Mouse (Mus musculus) C2C12 (cell line): ENCODE measurements around the gene Ndc1. TPM values are rescaled to one million over a fixed set of nuclear protein-coding genes. Genes with fewer than 3 reads are reported as not detected.
A peak's percentile ranks its signal among the peaks of the same experiment; 100 is the strongest.
"Not testable (repeated sequence)": the region's sequence is repeated elsewhere in the genome, so short reads cannot be mapped to it uniquely, and the experiment has no call there.

Source experiments
- H3K27me3 ChIP-seq: one replicate; pipeline ENCODE4 v1.6.1; 2011; ENCODE audit not compliant: control insufficient read depth, insufficient read depth, insufficient read length
- H3K36me3 ChIP-seq: one replicate; pipeline ENCODE4 v1.6.1; 2011; ENCODE audit not compliant: control insufficient read depth, insufficient read depth
- H3K4me3 ChIP-seq: one replicate; pipeline ENCODE4 v1.5.1; 2011; ENCODE audit warnings: mild to moderate bottlenecking, control low read depth; ENCODE audit not compliant: poor library complexity, insufficient read depth, severe bottlenecking
- H3K79me2 ChIP-seq: one replicate; pipeline ENCODE4 v1.6.1; 2011; ENCODE audit not compliant: control insufficient read depth, insufficient read depth
- H3K79me3 ChIP-seq: one replicate; pipeline ENCODE4 v1.6.1; 2011; ENCODE audit warnings: low read depth, control low read depth
- H3ac ChIP-seq: one replicate; pipeline ENCODE3; 2011; ENCODE audit warnings: low read depth; ENCODE audit not compliant: control insufficient read depth, insufficient read length
- CEBPB ChIP-seq: IDR thresholded peaks from one replicate; pipeline ENCODE4 v1.6.1; 2011; ENCODE audit warnings: low read depth, mild to moderate bottlenecking, control low read depth, moderate library complexity
- CTCF ChIP-seq: IDR thresholded peaks from one replicate; pipeline ENCODE4 v1.5.1; 2011; ENCODE audit not compliant: control insufficient read depth, insufficient read depth, insufficient read length
- FOSL1 ChIP-seq: IDR thresholded peaks from one replicate; pipeline ENCODE4 v1.8.0; 2011; ENCODE audit warnings: mild to moderate bottlenecking, low read length; ENCODE audit not compliant: poor library complexity, insufficient read depth, severe bottlenecking
- MAX ChIP-seq: IDR thresholded peaks from one replicate; pipeline ENCODE4 v1.6.1; 2011; ENCODE audit warnings: mild to moderate bottlenecking, control low read depth
- MYOD1 ChIP-seq: IDR thresholded peaks from one replicate; pipeline ENCODE4 v1.6.1; 2011; ENCODE audit warnings: low read depth; ENCODE audit not compliant: control insufficient read depth, insufficient read length
- MYOG ChIP-seq: IDR thresholded peaks from one replicate; pipeline ENCODE4 v1.6.1; 2011; ENCODE audit not compliant: control insufficient read depth, insufficient read length; ENCODE audit errors: extremely low read depth
- USF1 ChIP-seq: IDR thresholded peaks from one replicate; pipeline ENCODE4 v1.6.1; 2011; ENCODE audit warnings: low read depth, mild to moderate bottlenecking, control low read depth, moderate library complexity
- polyA plus RNA-seq: library from polyadenylated mRNA; unstranded; fragments of >200 nt; fragmentation: generic; extraction: Trizol; gene quantifications from one replicate; pipeline ENCODE4 v1.2.1, GENCODE M21; 2012; ENCODE audit warnings: missing spikeins

Ndc1 gene
- polyA plus RNA-seq, 1 experiment = 22.8 TPM

DNA sequence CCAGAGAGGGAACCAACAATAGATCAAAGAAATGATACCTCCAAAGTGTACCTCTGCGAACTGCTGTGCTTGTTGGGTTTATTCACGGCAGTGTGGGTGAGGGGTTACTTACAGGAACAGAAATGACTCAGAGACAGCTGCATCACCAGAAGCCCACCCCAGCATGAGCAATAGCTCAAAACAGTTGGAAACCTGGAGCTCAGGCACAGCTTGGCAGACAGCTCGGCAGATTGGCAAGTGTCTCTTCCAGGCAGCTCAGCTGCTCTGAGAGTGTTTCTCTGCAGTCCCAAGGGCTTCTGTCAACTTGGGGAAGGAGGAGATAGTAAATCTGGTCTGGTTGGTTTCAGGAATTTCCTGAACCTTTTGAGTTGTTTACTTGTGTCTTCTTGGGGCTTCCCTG lies 9.1 kb upstream of the Ndc1 start:
- H3K27me3 ChIP-seq = no peaks in the 10 kb centered on the region
- H3ac ChIP-seq = no peak overlapping the region
- H3K36me3 ChIP-seq = no peaks in the 10 kb centered on the region
- no peak overlapping the region for H3K4me3 ChIP-seq
- TF ChIP-seq CTCF = no peak
- TF ChIP-seq USF1 = no peak
- TF ChIP-seq CEBPB = no peak
- no peak for TF ChIP-seq MYOG
- no peak for TF ChIP-seq FOSL1
- no peak for TF ChIP-seq MAX
- no peaks in the 10 kb centered on the region for H3K79me3 ChIP-seq
- H3K79me2 ChIP-seq = no peaks in the 10 kb centered on the region

DNA sequence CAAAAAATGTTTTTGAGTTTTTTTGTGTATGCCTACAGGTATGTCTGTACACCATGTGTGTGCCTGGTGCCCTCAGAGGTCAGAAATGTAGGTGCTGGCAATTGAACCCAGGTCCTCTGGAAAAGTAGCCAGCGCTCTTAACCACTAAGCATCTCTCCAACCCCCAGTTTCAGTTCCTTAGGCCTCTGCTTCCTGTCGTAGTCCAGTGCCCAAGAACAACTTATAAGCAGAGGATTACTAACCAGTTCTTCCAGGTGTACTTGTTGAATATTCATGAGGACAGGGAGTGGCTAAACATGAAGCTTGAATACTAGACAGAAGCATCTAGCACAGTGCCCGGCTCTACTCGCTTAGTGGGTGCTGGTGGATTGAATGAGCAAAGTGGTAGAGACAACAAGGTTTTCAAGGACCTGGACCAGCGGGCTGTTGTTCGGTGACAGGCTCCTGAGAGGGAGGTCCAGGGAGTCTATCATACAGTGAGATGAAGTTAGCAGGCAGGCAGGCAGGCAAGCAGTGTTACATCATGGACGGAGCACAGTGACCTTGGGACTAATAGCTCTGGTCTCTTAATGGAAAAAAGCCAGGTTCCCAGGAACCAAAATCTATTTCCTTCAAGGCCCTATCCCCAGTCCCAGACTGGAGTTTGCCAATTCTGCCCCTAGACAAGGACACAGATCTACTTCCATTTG lies 7.0 kb upstream of the Ndc1 start:
- H3K27me3 ChIP-seq = no peaks in the 10 kb centered on the region
- no peak overlapping the region for H3ac ChIP-seq
- H3K36me3 ChIP-seq = no peaks in the 10 kb centered on the region
- H3K79me3 ChIP-seq = no peaks in the 10 kb centered on the region
- TF ChIP-seq MYOG = no peak
- TF ChIP-seq MYOD1 = no peak
- no peak for TF ChIP-seq CEBPB
- no peak for TF ChIP-seq CTCF
- TF ChIP-seq FOSL1 = no peak
- no peak for TF ChIP-seq USF1
- TF ChIP-seq MAX = no peak
- H3K4me3 ChIP-seq = no peak overlapping the region
- no peaks in the 10 kb centered on the region for H3K79me2 ChIP-seq

DNA sequence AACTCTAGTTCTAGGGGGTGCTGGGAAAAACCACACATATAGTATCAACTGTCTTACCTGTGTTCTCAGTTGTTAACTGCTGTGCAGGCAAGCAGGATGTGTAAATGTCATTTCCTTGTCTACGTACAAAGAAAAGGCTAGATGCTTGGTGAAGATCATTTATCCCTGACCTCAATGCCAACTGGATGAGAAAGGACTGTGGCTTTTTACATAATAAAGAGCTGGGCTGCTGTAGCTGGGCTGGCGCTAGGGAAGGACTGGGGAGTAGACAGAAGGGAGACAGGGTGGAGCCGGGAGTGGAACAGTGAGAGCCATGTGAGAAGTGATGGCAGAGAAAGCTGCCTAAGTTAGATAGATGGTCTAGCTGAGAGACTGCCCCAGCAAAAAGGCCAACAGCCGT lies 4.8 kb upstream of the Ndc1 start:
- Histone ChIP-seq H3K27me3 (no peaks in the 10 kb centered on the region), H3K36me3 (no peaks in the 10 kb centered on the region), H3K79me3 (no peaks in the 10 kb centered on the region), H3ac (no peak overlapping the region), H3K4me3 (no peak overlapping the region), H3K79me2 (no peaks in the 10 kb centered on the region)
- TF ChIP-seq USF1 (no peak), MYOD1 (no peak), MAX (no peak), CTCF (no peak), CEBPB (no peak)

DNA sequence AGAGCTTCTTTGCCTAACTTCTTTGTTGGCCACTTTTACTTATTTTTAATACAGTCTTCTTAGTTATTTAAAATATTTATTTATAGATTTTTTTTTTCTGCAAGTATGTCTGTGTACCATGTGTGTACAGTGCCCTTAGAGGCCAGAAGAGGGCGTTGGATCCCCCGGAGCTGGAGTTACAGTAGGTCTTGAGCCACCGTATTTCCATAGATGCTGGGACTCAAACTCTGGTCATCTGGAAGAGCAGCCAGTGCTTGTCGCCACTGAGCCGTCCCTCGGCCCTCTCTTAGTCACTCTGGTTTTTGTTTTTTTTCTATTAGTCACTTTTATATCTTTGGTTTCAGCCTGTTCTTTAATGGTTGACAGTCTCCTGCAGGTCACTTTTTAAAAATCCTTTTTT lies 4.0 kb upstream of the Ndc1 start:
- Histone ChIP-seq H3K4me3 (no peak overlapping the region), H3K79me2 (peaks cover 8% of the 10 kb centered on the region), H3K79me3 (peaks cover 5% of the 10 kb centered on the region), H3ac (no peak overlapping the region), H3K27me3 (no peaks in the 10 kb centered on the region), H3K36me3 (no peaks in the 10 kb centered on the region)
- no peak for TF ChIP-seq MYOG
- no peak for TF ChIP-seq CTCF
- TF ChIP-seq MYOD1 = no peak
- no peak for TF ChIP-seq USF1
- TF ChIP-seq FOSL1 = no peak
- TF ChIP-seq MAX = no peak
- TF ChIP-seq CEBPB = no peak

DNA sequence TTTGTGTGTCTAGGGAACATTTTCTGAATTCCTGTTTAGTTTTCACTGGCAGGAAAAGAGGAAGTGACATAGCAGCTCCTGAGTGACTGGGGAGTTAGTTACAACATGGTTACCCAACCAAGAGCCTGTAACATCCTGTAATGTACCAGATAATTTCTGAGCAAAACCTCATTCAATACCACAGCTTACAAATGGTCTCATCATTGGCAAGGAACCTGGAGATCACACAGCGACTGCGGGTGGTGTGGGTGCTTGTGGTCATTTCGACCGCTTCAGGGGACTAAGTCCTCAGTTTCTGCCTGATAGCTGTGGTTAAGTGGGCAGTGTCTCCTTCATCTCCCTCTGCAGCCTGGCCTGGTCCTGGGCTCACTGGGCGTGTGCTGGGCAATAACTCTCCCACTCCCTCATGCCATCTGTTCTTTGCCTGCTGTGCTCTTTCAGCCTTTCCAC lies 3.4 kb upstream of the Ndc1 start:
- Histone ChIP-seq H3K79me2 (peaks cover 14% of the 10 kb centered on the region), H3K27me3 (no peaks in the 10 kb centered on the region), H3K36me3 (no peaks in the 10 kb centered on the region), H3ac (no peak overlapping the region), H3K79me3 (peaks cover 11% of the 10 kb centered on the region), H3K4me3 (no peak overlapping the region)
- TF ChIP-seq FOSL1 (no peak), MYOD1 (peak; percentile 71), CTCF (no peak), USF1 (no peak), MAX (peak; percentile 57), CEBPB (peak; percentile 88)

DNA sequence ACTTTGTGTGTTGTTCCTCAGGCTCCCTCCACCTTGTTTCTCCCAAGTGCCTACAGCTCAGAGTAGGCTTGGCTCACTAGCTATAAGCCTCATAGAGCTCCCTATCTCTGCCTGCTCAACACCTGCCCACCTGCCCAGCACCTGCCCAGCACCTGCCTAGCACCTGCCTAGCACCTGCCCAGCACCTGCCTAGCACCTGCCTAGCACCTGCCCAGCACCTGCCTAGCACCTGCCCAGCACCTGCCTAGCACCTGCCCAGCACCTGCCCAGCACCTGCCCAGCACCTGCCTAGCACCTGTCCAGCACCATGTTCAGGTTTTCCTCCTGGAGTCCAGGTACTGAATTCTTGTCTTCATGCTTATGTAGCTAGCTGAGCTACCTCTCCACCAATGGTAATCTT lies 1.2 kb upstream of the Ndc1 start:
- H3K79me2 ChIP-seq = peaks cover 35% of the 10 kb centered on the region
- not testable (repeated sequence) for H3ac ChIP-seq, H3K27me3 ChIP-seq, H3K4me3 ChIP-seq
- peaks cover 21% of the 10 kb centered on the region for H3K79me3 ChIP-seq
- peaks cover 19% of the 10 kb centered on the region for H3K36me3 ChIP-seq
